Mouse (Mus musculus): ENCODE results near the gene Rasgrf1.

Gene Rasgrf1

DNA sequence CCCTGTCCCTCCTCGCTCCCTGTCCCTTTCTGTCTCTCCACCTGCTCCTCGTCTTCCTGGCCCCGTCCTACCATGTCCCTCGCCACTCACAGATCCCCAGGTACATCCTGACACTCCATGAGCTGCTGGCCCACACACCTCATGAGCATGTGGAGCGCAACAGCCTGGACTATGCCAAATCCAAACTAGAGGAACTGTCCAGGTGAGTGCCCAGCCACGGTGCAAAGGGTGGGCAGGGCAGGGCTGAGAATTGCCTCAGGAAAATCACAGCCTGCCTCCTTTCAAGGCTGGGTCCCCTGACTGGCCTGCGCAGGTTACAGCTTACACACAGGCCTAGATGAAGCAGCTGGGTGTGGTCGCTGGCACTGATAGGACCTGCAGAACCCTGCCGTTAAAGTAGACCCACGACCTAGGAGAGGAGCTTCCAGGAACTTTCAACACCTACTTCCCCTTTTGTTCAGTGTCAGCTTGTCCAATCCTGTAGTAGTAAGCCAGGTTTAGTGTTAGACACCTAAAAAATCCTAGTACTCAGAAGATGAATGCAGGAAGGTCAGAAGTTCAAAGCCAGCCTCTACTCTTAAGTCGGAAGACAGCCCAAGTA is 61.3 kb downstream of the Rasgrf1 start:
- DNase-seq: no peak

DNA sequence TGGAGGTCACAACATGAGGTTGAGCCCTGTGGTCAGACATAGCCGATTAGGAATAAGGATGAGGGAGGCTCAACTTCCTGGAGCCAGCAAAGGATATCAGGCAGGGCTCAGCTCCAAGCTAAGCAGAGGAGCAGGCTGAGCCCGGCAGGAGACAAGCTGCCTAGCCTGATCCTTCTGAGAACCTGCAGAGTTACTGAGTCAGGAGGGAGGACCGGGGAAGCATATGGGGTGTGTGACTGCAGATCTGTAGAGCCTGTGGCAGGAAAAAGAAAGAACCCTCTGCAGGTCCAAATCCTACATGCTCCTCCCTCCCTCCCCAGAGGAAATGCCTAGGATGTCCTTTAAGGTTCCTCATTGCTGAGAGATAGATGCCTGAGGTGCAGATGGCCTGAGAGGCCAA is 62.6 kb downstream of the Rasgrf1 start:
- peak; percentile 53 for DNase-seq

DNA sequence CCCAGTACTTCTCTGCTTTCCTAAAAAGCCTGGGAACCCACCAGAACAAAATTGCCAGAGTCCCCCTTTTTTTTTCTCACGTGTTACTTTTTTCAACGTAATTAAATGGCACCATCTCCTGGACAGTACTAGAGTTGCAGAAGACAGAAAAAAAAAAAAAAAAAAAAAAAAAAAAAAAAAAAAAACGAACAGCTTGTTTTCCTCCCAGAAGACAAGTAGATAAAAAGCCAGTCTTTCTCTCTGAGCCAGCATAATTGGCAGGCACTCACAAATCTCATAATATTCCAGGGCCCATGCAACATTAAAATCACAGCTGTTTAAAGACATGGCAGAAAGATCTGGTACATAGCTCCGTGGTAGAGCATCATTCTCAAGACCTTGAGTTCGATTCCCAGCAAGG is 64.1 kb downstream of the Rasgrf1 start:
- DNase-seq: peak; percentile 37

DNA sequence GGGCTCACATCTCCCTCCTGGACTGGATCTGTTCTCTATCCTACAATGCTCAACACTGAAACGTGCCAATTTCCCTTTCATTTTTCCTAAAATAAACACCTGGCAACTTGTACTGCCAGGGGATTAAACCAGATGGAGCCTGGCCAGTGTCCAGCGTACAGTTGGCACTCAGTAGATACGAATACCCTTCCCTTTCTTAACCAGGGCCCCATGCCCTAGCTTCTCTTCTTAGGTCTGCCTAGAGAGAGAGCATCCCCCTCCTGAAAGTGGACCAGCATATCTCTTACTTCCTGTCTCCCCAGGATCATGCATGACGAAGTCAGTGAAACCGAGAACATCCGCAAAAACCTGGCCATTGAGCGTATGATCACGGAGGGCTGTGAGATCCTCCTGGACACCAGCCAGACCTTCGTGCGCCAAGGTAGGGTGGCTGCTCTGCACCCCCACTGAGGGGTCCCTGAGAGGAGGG is 64.8 kb downstream of the Rasgrf1 start:
- peak; percentile 62 for DNase-seq

DNA sequence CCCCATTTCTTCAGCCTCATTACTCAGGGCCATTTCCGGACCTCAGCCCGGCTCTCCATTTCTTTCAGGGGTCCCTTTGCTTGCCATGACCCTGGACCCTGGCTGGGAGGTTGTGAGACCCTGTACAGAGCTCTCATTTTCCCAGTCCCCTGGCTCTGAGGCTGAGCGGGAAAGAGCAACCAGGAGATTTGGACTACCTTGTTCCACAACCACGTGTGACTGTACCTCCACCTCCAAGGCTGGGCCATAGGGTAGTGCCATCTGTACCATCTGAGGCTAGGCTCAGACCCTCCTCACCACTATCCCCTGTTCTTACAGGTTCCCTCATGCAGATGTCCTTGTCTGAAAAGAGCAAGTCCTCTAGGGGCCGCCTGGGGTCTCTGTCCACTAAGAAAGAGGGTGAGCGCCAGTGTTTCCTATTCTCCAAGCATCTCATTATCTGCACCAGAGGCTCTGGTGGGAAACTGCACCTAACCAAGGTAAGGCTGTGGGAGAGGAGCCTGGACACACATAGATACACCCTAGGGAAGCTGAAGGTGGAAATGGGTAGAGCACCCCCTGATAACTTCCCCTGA is 66.7 kb downstream of the Rasgrf1 start:
- no peak for DNase-seq

DNA sequence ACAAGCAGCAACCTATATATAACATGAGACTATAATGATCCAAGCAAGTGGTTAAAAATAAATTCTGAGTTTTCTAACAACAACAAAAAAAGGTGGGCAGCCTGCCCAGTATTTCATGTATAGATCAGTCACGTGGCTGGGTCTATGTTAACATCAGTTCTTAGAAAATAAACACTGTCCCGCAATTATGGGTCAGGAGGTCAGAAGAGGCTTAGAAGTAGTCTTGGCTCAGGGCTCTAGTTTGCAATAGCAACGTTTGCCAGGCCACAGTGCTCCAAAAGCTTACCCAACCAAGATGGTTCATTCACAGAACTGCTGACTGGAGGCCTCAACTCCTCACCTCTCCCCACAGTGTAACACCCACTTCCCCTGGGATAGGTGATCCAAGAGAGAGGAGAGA is 69.5 kb downstream of the Rasgrf1 start:
- DNase-seq: no peak

DNA sequence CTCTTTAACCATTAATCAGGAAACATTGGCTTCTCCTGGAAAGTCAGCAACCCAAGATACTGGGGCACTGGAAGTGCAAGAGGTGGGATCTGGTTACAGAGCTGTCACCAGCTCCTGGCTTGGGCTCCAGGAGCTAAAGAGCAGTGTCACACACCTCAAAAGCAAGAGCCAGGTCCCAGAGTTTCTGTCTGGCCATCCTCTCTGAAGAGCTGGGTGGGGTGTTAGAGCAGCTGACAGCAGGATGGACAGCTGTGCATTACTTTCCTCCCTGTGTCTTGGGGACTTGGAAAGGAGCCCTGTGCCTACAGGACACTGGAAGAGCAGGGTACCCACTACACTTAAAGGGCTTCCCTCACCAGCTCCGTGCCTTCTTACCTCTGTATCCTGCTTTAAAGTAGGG is 72.5 kb downstream of the Rasgrf1 start:
- DNase-seq: no peak

DNA sequence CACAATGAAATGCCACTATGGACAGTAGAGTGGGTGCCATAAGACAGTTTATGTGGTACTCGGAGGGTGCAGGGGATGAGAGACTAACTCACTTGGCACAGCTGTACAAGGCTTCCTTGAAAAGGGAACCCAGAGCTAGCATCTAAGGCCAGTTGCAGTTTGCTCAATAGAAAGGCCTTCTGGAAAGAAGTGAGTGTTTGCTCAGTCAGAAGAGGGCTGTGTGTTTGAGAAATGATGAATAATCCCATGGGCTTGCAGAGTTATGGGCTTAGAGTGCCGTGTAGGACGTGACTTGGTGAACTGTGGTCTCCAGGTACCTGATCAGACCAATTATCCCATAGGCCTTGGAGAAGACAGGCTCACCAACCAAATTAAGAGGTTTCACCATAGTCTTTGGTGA is 78.3 kb downstream of the Rasgrf1 start:
- no peak for DNase-seq

DNA sequence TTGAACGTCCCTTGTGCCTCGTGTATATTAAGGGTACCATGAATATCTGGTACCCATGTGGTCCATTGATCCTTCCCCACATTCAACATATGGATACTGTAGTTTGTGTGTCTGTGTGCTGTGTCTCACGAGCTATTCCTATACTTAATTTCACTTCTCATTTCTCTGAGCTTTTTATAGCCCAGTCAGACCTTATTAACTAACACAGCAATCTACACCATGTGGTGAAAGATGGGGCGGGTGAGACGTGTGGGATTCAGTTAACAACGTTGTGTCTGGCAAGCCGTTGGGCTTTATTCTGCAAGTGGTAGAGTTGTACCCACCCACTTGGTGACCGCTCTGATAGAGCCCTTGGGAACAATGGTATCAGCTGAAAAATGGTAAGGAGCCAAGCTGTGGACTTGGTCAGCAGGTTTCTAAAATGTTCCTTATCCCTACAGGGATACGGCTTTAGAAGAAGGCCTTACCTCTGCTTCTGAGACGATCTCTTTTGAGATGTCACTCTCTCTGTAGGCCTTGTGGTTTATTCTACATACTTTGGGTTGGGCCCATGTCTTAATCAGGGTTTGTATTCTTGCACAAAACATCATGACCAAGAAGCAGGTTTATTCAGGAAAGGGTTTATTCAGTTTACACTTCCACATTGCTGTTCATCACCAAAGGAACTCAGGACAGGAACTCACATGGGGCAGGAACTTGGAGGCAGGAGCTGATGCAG is 79.3 kb downstream of the Rasgrf1 start:
- DNase-seq: no peak

DNA sequence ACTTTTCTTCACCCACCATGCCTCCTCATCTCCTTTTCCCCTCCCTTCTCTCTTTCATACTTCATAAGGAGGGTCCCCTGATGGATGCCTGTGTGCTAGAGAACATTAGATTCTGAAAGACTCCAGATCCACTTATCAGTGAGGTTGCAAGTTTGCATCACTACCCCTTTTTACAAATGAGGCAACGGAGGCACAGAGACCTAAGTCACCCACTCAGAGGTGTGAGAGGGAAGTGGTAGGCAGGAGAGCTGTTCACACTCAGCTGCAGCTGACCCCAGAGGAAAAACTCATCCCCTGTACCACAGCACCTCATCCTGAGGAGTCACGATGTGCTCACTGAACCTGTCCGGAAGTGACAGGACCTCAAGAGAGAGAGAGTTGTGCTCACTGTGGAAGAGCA is 96.7 kb downstream of the Rasgrf1 start:
- DNase-seq: no peak

DNA sequence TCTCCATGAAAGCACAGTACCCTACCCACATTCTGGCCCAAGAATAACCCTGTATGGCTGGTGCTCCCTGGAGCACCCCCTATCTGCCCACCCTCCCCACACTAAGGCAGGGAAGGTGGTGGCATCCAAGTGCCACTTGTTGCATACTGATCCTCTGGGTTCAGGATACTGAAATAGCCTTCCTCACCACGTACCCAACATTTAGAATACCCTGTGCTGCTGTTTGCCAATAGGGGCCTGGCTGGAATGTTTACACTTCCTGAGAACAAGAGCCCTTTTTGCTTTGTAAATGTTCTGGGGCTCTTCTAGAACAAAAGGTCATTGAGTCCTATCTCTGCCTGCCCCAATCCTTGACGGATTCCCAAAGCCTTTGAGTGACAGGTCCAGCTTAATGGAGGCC is 97.4 kb downstream of the Rasgrf1 start:
- DNase-seq: no peak

DNA sequence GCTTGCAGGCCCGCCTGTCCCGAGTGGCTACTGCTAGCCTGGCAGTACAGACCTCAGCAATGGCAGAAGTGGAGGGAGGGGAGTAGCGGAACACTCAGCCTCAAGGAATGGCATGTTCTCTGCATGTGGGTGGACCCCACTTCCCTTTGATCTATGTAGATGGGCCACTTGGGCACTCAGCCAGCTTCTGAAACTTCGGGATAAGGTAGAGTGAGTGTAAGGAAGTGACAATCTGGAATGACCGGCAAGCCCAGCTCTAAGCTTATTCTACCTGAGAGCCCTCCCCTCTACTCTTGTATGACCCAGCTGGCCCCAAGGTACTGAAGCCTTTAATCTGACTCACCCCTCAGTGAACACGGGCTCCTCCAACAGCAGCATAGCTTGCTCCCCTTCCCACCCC is 98.4 kb downstream of the Rasgrf1 start:
- no peak for DNase-seq

DNA sequence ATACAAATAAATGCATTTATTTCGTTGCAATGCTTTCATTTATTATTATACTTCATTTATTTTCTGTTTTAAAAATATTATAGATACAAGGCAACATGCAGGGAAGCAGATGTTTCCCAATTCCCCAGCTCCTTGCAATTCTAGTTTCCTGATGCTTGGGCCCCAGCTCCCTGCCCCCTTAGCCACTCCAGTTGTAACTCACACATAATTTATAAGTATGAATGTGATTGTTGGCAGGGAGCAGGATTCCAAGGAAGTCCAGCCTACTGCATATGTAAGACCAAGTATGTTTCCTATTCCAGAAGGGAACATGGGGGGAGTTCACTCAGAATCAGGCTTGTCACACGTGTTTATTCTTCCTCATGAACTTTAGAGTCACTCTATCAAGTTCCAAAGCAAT is 102.1 kb downstream of the Rasgrf1 start:
- no peak for DNase-seq

DNA sequence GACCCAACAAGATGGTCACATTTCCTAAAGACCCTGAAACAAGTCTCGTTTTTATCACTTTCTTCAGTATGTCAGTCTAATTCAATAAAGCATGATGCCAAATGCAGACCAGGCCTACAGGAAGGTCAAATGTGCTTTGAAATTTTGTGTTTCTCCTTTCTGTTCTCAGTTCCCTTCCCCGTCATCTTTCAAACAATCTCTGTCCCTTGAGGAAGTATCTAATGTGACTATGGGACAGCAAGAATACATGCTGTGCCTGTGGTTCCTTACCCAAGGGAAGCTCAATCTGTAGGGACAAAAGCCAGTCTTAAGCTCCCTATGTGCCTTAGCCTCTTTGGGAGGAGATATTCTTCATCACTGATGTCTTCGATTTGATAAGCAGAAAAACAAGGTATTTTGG is 104.9 kb downstream of the Rasgrf1 start:
- DNase-seq: no peak

DNA sequence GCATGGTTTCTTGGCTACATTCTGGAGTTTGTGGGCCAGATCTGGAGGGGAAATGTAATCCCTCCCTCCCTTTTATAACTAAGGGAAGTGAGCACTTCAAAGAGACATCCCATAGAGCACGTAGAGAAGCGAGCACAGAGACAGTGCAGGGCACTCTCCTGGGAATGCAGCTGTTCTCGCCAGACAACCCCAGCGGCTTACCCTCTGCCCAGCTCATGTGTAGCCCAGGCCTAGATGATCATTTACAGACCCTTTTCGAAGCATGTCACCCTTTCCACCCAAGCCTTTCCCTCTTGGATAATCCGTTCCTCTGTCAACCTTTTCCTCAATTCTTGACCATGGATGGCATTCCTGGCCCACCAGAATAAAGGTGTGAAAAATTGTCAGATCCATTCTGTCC is 106.5 kb downstream of the Rasgrf1 start:
- DNase-seq: no peak

DNA sequence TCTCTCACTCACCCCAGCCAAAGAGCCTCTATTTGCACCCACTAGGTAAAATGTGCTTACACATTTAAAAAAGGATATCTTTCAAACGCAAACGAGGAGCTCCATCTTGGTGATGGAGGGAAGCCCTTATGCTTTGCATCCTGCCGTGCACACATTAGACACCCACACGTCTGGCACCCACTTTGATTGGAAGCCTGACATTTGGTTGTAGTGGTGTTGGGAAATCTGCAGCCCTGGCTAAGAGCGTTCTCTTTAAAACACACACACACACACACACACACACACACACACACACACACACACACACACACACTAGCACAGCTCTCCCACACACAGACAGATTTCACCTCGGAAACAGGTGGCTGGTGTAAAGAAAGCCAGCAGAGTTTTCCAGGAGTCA is 111.2 kb downstream of the Rasgrf1 start:
- no peak for DNase-seq

DNA sequence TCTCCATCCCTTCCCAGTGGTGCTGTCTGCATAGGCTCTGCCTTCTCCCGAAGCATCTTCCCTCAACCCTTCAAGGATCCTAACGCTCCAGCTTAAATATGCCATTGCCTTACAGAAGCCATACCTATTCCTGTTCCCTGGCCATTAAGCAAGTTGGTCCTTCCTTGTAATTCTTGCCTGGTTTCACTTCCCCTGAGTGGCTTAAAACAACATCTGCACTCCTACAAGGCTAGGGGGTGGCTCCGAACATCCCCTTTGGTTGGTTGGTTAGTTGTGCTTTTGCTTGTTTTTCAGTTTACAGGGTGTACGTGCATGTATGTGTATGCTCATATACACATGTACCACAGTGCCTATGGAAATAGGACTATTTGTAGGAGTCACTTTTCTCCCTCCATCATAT is 111.7 kb downstream of the Rasgrf1 start:
- DNase-seq: no peak

DNA sequence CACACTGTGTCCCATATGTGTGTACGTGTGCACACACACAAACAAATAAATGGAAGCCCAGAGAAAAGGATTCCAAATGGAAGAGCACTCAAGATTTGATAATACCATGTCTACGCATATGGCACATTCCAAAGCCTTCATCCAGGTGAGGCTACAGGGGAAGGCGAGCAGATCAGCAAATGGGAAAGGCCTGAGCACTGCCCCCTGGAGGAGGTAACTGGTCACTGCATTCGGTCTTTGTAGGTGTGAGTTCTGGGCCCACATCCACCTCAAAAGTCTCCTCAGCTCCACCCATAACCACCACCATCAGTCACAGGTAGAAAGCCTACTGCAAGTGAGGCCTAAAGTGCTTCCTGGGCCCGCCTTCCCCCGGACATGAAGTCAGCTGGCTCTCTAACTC is 118.0 kb downstream of the Rasgrf1 start:
- no peak for DNase-seq

DNA sequence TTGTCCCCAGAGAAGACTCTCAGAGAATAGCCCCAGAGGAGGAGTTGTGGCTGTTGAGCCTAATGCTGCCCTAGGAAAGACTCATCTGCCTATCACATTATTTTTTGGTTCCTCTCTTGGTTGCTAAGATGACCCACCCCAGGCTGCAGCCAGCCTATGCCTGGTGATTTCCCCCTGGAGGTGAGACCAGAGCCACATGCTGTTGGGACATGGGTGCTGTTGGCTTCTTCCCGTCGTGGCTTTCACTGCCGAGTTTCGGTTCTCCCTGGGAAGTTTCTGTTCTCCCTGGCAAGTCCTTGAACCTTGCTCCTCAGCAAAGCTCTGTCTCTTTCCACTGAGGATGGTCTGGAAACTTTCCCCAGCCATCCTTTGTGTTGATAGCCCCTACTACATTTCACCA is 124.2 kb downstream of the Rasgrf1 start:
- no peak for DNase-seq

DNA sequence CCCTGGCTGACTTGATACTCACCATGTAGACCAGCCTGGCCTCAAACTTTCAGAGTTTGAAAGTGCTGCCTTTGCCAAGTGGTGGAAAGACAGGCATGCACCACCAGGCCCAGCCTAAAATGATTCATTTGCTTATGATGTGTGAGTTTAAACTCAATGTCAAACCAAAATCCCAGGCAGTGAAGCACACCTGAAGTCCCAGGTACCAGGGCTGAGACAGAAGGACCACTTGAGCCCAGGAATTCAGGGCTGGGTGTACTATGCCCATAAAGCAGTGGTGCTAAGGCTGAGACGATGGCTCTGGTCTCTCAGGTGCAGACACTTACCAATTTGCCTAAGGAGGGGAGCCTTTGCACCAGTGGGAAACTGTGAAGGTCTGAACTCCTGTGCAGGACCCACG is 125.5 kb downstream of the Rasgrf1 start:
- DNase-seq: no peak

DNA sequence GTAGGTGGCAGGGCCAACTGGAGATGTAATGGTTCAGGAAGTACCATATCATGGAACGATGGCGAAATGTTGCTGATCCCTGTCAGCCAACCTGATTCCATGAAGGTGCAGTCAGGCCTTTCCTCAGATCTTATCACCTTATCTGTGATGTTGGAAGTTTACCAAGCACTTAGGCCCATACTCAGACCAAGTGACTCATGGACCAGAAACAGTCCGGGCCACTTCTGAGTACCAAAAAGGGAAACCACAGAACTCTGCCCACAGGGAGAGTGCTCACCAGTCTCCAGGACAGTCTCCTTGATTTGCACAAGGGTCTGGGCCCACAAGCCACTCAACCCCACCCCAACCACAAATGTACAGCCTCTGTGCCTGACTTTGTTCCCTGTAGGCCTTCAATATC is 126.1 kb downstream of the Rasgrf1 start:
- no peak for DNase-seq

DNA sequence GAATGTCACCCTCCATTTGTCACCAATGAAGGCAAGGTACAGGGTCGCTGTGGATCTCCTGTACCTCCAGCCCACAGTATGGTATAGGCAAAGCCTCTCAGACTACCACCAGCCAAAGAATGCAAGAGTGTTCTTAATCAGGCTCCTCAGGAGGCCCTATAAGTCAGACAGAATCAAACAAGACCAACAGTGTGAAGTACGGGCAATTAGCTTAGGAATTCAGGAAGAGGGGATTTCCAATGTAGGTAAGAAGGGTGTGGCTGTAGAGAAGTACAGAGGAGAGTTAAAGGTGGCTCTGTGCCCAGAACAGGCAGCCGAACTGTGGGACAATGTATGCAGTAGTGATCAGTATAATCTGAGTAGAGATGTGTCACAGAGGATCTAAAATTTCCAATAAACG is 126.6 kb downstream of the Rasgrf1 start:
- no peak for DNase-seq

DNA sequence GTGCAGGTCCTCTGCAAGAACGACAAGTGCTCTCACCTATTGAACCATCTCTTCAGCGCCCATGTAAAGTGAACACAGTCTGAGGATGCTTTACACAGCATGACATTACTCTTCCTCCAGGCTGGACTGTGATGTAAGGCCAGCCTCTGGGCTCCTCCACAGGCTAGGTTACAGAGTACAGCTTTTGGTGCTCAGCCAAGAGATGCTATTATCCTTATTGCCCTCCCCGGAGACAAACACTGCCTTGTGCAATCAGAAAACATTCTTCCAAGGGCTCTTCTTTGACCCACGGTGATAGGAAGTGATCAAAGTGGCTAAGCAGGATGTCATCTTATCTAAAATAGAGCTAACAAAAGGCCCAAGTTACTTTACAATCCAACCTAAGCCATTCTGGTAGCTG is 128.8 kb downstream of the Rasgrf1 start:
- DNase-seq: no peak

DNA sequence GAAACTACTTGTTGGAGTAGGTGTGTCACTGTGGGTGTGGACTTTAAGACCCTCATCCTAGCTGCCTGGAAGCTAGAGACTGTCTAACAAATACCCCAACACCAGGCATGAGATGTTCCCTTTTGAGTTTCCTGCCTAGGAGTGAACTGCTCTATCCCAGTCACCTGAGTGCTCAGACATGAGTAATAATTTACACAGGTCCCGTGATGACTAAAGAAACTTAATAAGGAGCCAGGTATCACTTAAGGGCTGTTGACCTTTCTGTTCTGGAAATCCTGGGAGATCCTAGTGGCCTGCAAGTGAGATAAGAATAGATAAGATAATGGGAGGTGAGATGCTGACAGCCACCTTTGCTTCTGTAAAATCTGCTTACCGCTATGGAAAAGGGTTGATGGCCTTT is 131.2 kb downstream of the Rasgrf1 start:
- DNase-seq: no peak

DNA sequence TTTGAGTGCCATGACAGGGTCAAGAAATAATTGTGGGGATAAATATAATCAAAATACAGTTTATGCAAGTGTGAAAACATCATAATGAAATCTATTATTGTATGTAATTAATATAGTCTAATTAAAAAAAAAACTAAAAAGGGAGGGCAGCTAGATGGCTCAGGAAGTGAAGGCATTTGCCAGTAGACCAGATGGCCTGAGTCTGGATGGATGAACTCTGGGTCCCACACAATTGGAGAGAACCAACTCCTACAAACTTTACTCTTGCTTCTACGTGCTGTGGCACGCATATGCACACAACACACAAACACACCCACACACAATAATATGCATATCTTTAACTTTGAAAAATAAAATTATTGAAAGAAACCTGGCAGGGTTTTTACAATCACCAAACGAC is 131.8 kb downstream of the Rasgrf1 start:
- DNase-seq: no peak

Measured in cerebellum, adult 9-11 months (tissue).